Mouse (Mus musculus) midbrain, embryonic 10.5 days (tissue): ENCODE data around the gene Kifc5b. TPM values are rescaled to one million over a fixed set of nuclear protein-coding genes. Genes with fewer than 3 reads are reported as not detected.
"Not testable (repeated sequence)": the region's sequence is repeated elsewhere in the genome, so short reads cannot be mapped to it uniquely, and the experiment has no call there.

Experiments used
- DNase-seq: peaks from one replicate; pipeline ENCODE4 v3.0.0-alpha.2; 2017; ENCODE audit warnings: low spot score
- H3K27ac ChIP-seq: fragments of 300-500 bp; sonication (generic); replicated peaks from 2 replicates; pipeline ENCODE4 v1.5.1; 2016; ENCODE audit warnings: mild to moderate bottlenecking
- H3K27me3 ChIP-seq: fragments of 300-500 bp; sonication (generic); 2 replicates; pipeline ENCODE4 v1.6.1; 2016; ENCODE audit warnings: low read depth, mild to moderate bottlenecking; ENCODE audit not compliant: poor library complexity, severe bottlenecking
- H3K36me3 ChIP-seq: fragments of 300-500 bp; sonication (generic); 2 replicates; pipeline ENCODE4 v1.6.1; 2016; ENCODE audit warnings: mild to moderate bottlenecking, moderate library complexity
- H3K4me1 ChIP-seq: fragments of 300-500 bp; sonication (generic); 2 replicates; pipeline ENCODE4 v1.6.1; 2016
- H3K4me3 ChIP-seq: fragments of 300-500 bp; sonication (generic); 2 replicates; pipeline ENCODE4 v1.5.1; 2016; ENCODE audit warnings: mild to moderate bottlenecking, moderate library complexity
- H3K9me3 ChIP-seq: fragments of 300-500 bp; sonication (generic); replicated peaks from 2 replicates; pipeline ENCODE4 v1.6.1; 2016; ENCODE audit warnings: mild to moderate bottlenecking
- WGBS: fragments of 180-500 bp; shearing (Covaris S2); methylation state at CpG from one replicate; pipeline ENCODE4 v1.1.7; 2016; 5-methylcytosine and 5-hydroxymethylcytosine counted together
- polyA plus RNA-seq: library from polyadenylated mRNA; unstranded; fragments of >200 nt; fragmentation: Nextera tagmentation; extraction: Ambion mirVana; gene quantifications from 2 replicates; pipeline ENCODE4 v1.2.1, GENCODE M21; 2016

The Kifc5b gene
- polyA plus RNA-seq, 1 experiment from 2014 or later, result 12.1 TPM

- no peaks in the 10 kb centered on the region for H3K36me3 ChIP-seq
- WGBS, result 68% methylated on average over 16 of the region's 16 CpGs
- peaks cover 12% of the 10 kb centered on the region for H3K4me1 ChIP-seq
- no peak overlapping the region for H3K4me3 ChIP-seq
- peaks cover 7% of the 10 kb centered on the region for H3K27me3 ChIP-seq
- DNase-seq, result no peak
- H3K9me3 ChIP-seq, result no peaks in the 10 kb centered on the region
- peak overlapping the region; percentile 17; the same call in 1 of the 2 replicates for H3K27ac ChIP-seq
Observed at GRCm38 (mm10) chr17:26892635-26893375, 24.1 kb upstream of the Kifc5b start.

GRCm38 (mm10) chr17:26893492-26893891, 23.4 kb upstream of the Kifc5b start:
- H3K36me3 ChIP-seq, result no peaks in the 10 kb centered on the region
- no peak overlapping the region for H3K4me3 ChIP-seq
- 0 out of 2 replicates have a peak, but pooled peaks cover under 1% of the 10 kb centered on the region for H3K27me3 ChIP-seq
- no peak overlapping the region for H3K27ac ChIP-seq
- no peaks in the 10 kb centered on the region for H3K9me3 ChIP-seq
- 74% methylated on average over 6 of the region's 6 CpGs for WGBS
- H3K4me1 ChIP-seq, result peaks cover 12% of the 10 kb centered on the region
- DNase-seq, result no peak

GRCm38 (mm10) chr17:26894342-26894741, 22.5 kb upstream of the Kifc5b start:
- DNase-seq, result no peak
- peaks cover 12% of the 10 kb centered on the region for H3K4me1 ChIP-seq
- H3K9me3 ChIP-seq, result no peaks in the 10 kb centered on the region
- H3K36me3 ChIP-seq, result no peaks in the 10 kb centered on the region
- no peak overlapping the region for H3K27ac ChIP-seq
- H3K4me3 ChIP-seq, result no peak overlapping the region
- WGBS, result 89% methylated on average over 6 of the region's 6 CpGs
- H3K27me3 ChIP-seq, result no peaks in the 10 kb centered on the region

GRCm38 (mm10) chr17:26895578-26895977, 21.3 kb upstream of the Kifc5b start:
- peaks cover 12% of the 10 kb centered on the region for H3K4me1 ChIP-seq
- no peak overlapping the region for H3K27ac ChIP-seq
- no peaks in the 10 kb centered on the region for H3K36me3 ChIP-seq
- no peak overlapping the region for H3K4me3 ChIP-seq
- 12% methylated on average over 10 of the region's 10 CpGs for WGBS
- no peaks in the 10 kb centered on the region; the same call in 1 of the 2 replicates for H3K9me3 ChIP-seq
- DNase-seq, result peak; percentile 76
- no peaks in the 10 kb centered on the region for H3K27me3 ChIP-seq

- DNase-seq, result no peak
- no peaks in the 10 kb centered on the region; the same call in 1 of the 2 replicates for H3K9me3 ChIP-seq
- H3K27ac ChIP-seq, result no peak overlapping the region
- H3K27me3 ChIP-seq, result no peaks in the 10 kb centered on the region
- H3K4me1 ChIP-seq, result no peaks in the 10 kb centered on the region
- H3K4me3 ChIP-seq, result no peak overlapping the region
- WGBS, result 88% methylated on average over 6 of the region's 6 CpGs
- no peaks in the 10 kb centered on the region for H3K36me3 ChIP-seq
Observed at GRCm38 (mm10) chr17:26900916-26901315, 16.0 kb upstream of the Kifc5b start.

GRCm38 (mm10) chr17:26904320-26904719, 12.6 kb upstream of the Kifc5b start:
- Histone ChIP-seq H3K9me3 (peaks cover 10% of the 10 kb centered on the region), H3K4me1 (no peaks in the 10 kb centered on the region), H3K27ac (no peak overlapping the region), H3K36me3 (no peaks in the 10 kb centered on the region), H3K27me3 (no peaks in the 10 kb centered on the region), H3K4me3 (no peak overlapping the region)
- no peak for DNase-seq
- WGBS, result 58% methylated on average over 5 of the region's 5 CpGs

GRCm38 (mm10) chr17:26907506-26907905, 9.4 kb upstream of the Kifc5b start:
- not testable (repeated sequence) for H3K4me1 ChIP-seq, H3K4me3 ChIP-seq, DNase-seq, H3K27ac ChIP-seq, H3K36me3 ChIP-seq, H3K9me3 ChIP-seq, H3K27me3 ChIP-seq
- 92% methylated on average over 15 of the region's 15 CpGs for WGBS

- Histone ChIP-seq H3K36me3 (peaks cover 9% of the 10 kb centered on the region), H3K27me3 (no peaks in the 10 kb centered on the region), H3K4me3 (no peak overlapping the region), H3K27ac (no peak overlapping the region), H3K4me1 (peaks cover 15% of the 10 kb centered on the region), H3K9me3 (no peaks in the 10 kb centered on the region)
- no peak for DNase-seq
- WGBS, result 37% methylated on average over 1 of the region's 1 CpGs
Observed at GRCm38 (mm10) chr17:26915248-26915647, 1.6 kb upstream of the Kifc5b start.

- not testable (repeated sequence) for H3K27me3 ChIP-seq, DNase-seq, H3K9me3 ChIP-seq
- peaks cover 28% of the 10 kb centered on the region for H3K36me3 ChIP-seq
- H3K4me1 ChIP-seq, result peaks cover 15% of the 10 kb centered on the region
- peak overlapping the region; percentile 69 for H3K4me3 ChIP-seq
- H3K27ac ChIP-seq, result peak overlapping the region; percentile 91
- WGBS, result 4% methylated on average over 12 of the region's 12 CpGs
Observed at GRCm38 (mm10) chr17:26917560-26917959, 669 bp downstream of the Kifc5b start.

- no peak overlapping the region for H3K27ac ChIP-seq
- peaks cover 36% of the 10 kb centered on the region for H3K36me3 ChIP-seq
- H3K4me3 ChIP-seq, result peak overlapping the region; percentile 69
- no peaks in the 10 kb centered on the region for H3K27me3 ChIP-seq
- 70% methylated on average over 2 of the region's 2 CpGs for WGBS
- no peaks in the 10 kb centered on the region for H3K9me3 ChIP-seq
- peaks cover 15% of the 10 kb centered on the region for H3K4me1 ChIP-seq
- no peak for DNase-seq
Observed at GRCm38 (mm10) chr17:26918343-26918742, 1.5 kb downstream of the Kifc5b start.

GRCm38 (mm10) chr17:26919516-26919915, 2.6 kb downstream of the Kifc5b start:
- Histone ChIP-seq H3K4me1 (peaks cover 15% of the 10 kb centered on the region), H3K36me3 (peaks cover 46% of the 10 kb centered on the region)
- H3K9me3 ChIP-seq, H3K4me3 ChIP-seq, H3K27me3 ChIP-seq, DNase-seq, H3K27ac ChIP-seq: not testable (repeated sequence)
- 84% methylated on average over 2 of the region's 2 CpGs for WGBS

- H3K27me3 ChIP-seq, H3K9me3 ChIP-seq, DNase-seq, H3K4me3 ChIP-seq, H3K27ac ChIP-seq: not testable (repeated sequence)
- 96% methylated on average over 6 of the region's 6 CpGs for WGBS
- Histone ChIP-seq H3K4me1 (peaks cover 15% of the 10 kb centered on the region), H3K36me3 (peaks cover 74% of the 10 kb centered on the region)
Observed at GRCm38 (mm10) chr17:26922368-26922767, 5.5 kb downstream of the Kifc5b start.

- H3K4me3 ChIP-seq, DNase-seq, H3K27ac ChIP-seq, H3K27me3 ChIP-seq, H3K4me1 ChIP-seq, H3K9me3 ChIP-seq: not testable (repeated sequence)
- WGBS, result 96% methylated on average over 9 of the region's 9 CpGs
- peaks cover 93% of the 10 kb centered on the region for H3K36me3 ChIP-seq
Observed at GRCm38 (mm10) chr17:26925414-26925813, 8.5 kb downstream of the Kifc5b start.
